9 mouse cellular contexts compared by ENCODE assay signal in genomic region chr15:99701640-99701998, GRCm38 (mm10). TPM values are rescaled to one million over a fixed set of nuclear protein-coding genes. Genes with fewer than 3 reads are reported as not detected.
DNase-seq lines count a peak whose midpoint lies in the region; ATAC-seq and TF ChIP-seq lines count a peak whose summit lies in the region.
"Not testable (repeated sequence)": the region's sequence is repeated elsewhere in the genome, so short reads cannot be mapped to it uniquely, and the experiment has no call there.
"Had no signal": no experiment of that assay in that cellular context is flagged by ENCODE, and none has a peak within 500 bp of the region (broad histone marks: within the 10 kb centered on the region; RNA-seq: fewer than 3 reads in every experiment).

No protein-coding gene starts in this region.

- H3K4me3 ChIP-seq in erythroblast, embryonic 14.5 days (replicated peaks) = peak overlapping the region; percentile 84
- peak overlapping the region; percentile 79 for H3K4me3 ChIP-seq in heart, embryonic 12.5 days
- H3K4me3 ChIP-seq in hindbrain, postnatal 0 days (ENCODE audit: low read length) = peak overlapping the region; percentile 94
- peak overlapping the region; percentile 74 for H3K4me3 ChIP-seq in limb, embryonic 11.5 days (ENCODE audit: low read depth, low read length)
- H3K4me3 ChIP-seq in lung, adult 2 months (replicated peaks; ENCODE audit: extremely low read depth, low read depth, low read length) = peak overlapping the region; percentile 56
- H3K4me3 ChIP-seq in midbrain, embryonic 16.5 days (ENCODE audit: low read depth, low read length) = peak overlapping the region; percentile 65
- peak overlapping the region; percentile 86 for H3K4me3 ChIP-seq in stomach, embryonic 16.5 days (replicated peaks; ENCODE audit: low read length)

- peak overlapping the region; percentile 67 for H3K4me2 ChIP-seq in heart, embryonic 12.5 days
- peak overlapping the region; percentile 67; the same call in 1 of the 2 replicates for H3K4me2 ChIP-seq in hindbrain, postnatal 0 days (ENCODE audit: low read depth, low read length)
- H3K4me2 ChIP-seq in limb, embryonic 11.5 days (ENCODE audit: low read depth, severe bottlenecking) = peak overlapping the region; percentile 18; the same call in 1 of the 2 replicates
- H3K4me2 ChIP-seq in midbrain, embryonic 16.5 days (ENCODE audit: low read length) = peak overlapping the region; percentile 42
- peak overlapping the region; percentile 59 for H3K4me2 ChIP-seq in stomach, embryonic 16.5 days (ENCODE audit: low read depth, low read length)

- H3K27ac ChIP-seq in heart, embryonic 12.5 days (ENCODE audit: poor library complexity, severe bottlenecking) = peak overlapping the region; percentile 96; the same call in 1 of the 2 replicates
- peak overlapping the region; percentile 95 for H3K27ac ChIP-seq in hindbrain, postnatal 0 days
- H3K27ac ChIP-seq in limb, embryonic 11.5 days (replicated peaks; ENCODE audit: low read depth, low read length) = peak overlapping the region; percentile 92; the same call in 1 of the 2 replicates
- peak overlapping the region; percentile 93 for H3K27ac ChIP-seq in midbrain, embryonic 16.5 days (ENCODE audit: low read length)
- peak overlapping the region; percentile 96 for H3K27ac ChIP-seq in stomach, embryonic 16.5 days (ENCODE audit: low read length)

- peak; percentile 9 for ATAC-seq in activated CD4-positive, CD25-positive, alpha-beta regulatory T cell, adult 4 months
- ATAC-seq in heart, embryonic 12.5 days (ENCODE audit: insufficient number of reproducible peaks, low FRiP score); hindbrain, postnatal 0 days; limb, embryonic 11.5 days (ENCODE audit: insufficient number of reproducible peaks, low FRiP score, low TSS enrichment, low read depth); stomach, embryonic 16.5 days (ENCODE audit: insufficient read depth, low FRiP score): not testable (repeated sequence)
- peak; percentile 1; the same call in 1 of the 2 replicates for ATAC-seq in midbrain, embryonic 16.5 days

- peak overlapping the region; percentile 90; the same call in 1 of the 2 replicates for H3K9ac ChIP-seq in heart, embryonic 12.5 days
- peak overlapping the region; percentile 96; the same call in 1 of the 2 replicates for H3K9ac ChIP-seq in hindbrain, postnatal 0 days (replicated peaks; ENCODE audit: low read length)
- not testable (repeated sequence) for H3K9ac ChIP-seq in limb, embryonic 11.5 days (ENCODE audit: low read length)
- peak overlapping the region; percentile 88 for H3K9ac ChIP-seq in midbrain, embryonic 16.5 days (ENCODE audit: low read depth, low read length)
- peak overlapping the region; percentile 99 for H3K9ac ChIP-seq in stomach, embryonic 16.5 days (ENCODE audit: low read length)

- not testable (repeated sequence) for H3K9me3 ChIP-seq in erythroblast, embryonic 14.5 days (ENCODE audit: control insufficient read depth, low read length); heart, embryonic 12.5 days (replicated peaks); hindbrain, postnatal 0 days (ENCODE audit: low read length); limb, embryonic 11.5 days (ENCODE audit: control insufficient read depth, low read length); midbrain, embryonic 16.5 days (replicated peaks; ENCODE audit: control insufficient read depth, low read length, poor library complexity, severe bottlenecking); stomach, embryonic 16.5 days (replicated peaks; ENCODE audit: control insufficient read depth, low read length)

- peaks cover 19% of the 10 kb centered on the region for H3K27me3 ChIP-seq in erythroblast, embryonic 14.5 days (ENCODE audit: control insufficient read depth)
- H3K27me3 ChIP-seq in heart, embryonic 12.5 days (replicated peaks) = peaks cover 19% of the 10 kb centered on the region
- not testable (repeated sequence) for H3K27me3 ChIP-seq in hindbrain, postnatal 0 days (ENCODE audit: insufficient read depth, low read length); limb, embryonic 11.5 days (ENCODE audit: control insufficient read depth, insufficient read depth, low read length); midbrain, embryonic 16.5 days (ENCODE audit: control insufficient read depth, insufficient read depth, low read depth, low read length); stomach, embryonic 16.5 days (ENCODE audit: control insufficient read depth, insufficient read depth, low read length)

- not testable (repeated sequence) for TF ChIP-seq CTCF in hindbrain, postnatal 0 days (IDR thresholded peaks at IDR 0.05; ENCODE audit: low read depth); lung, adult 2 months (IDR thresholded peaks at IDR 0.05; ENCODE audit: insufficient read depth, low read length)

- DNase-seq in hindbrain, postnatal 0 days (ENCODE audit: low spot score); limb, embryonic 11.5 days (ENCODE audit: low spot score); lung, adult 2 months: not testable (repeated sequence)

- TF ChIP-seq POLR2A in lung, adult 2 months (IDR thresholded peaks at IDR 0.05; ENCODE audit: borderline replicate concordance, extremely low read depth, low read depth, low read length) = not testable (repeated sequence)

- peaks cover 21% of the 10 kb centered on the region for H3K36me3 ChIP-seq in erythroblast, embryonic 14.5 days (ENCODE audit: control insufficient read depth)
- peaks cover 21% of the 10 kb centered on the region for H3K36me3 ChIP-seq in heart, embryonic 12.5 days
- peaks cover 19% of the 10 kb centered on the region for H3K36me3 ChIP-seq in hindbrain, postnatal 0 days (ENCODE audit: insufficient read depth, low read length)
- H3K36me3 ChIP-seq in limb, embryonic 11.5 days (ENCODE audit: control insufficient read depth, insufficient read depth, low read length) = peaks cover 10% of the 10 kb centered on the region
- H3K36me3 ChIP-seq in midbrain, embryonic 16.5 days (ENCODE audit: control insufficient read depth, insufficient read depth, low read length) = peaks cover 26% of the 10 kb centered on the region
- not testable (repeated sequence) for H3K36me3 ChIP-seq in stomach, embryonic 16.5 days (ENCODE audit: control insufficient read depth, insufficient read depth, low read length)

- WGBS in heart, embryonic 12.5 days = 42% methylated on average over 16 of the region's 16 CpGs
- 48% methylated on average over 16 of the region's 16 CpGs for WGBS in hindbrain, postnatal 0 days
- 50% methylated on average over 16 of the region's 16 CpGs for WGBS in limb, embryonic 11.5 days
- WGBS in lung, adult 2 months = 31% methylated on average over 16 of the region's 16 CpGs
- 52% methylated on average over 15 of the region's 16 CpGs for WGBS in midbrain, embryonic 16.5 days
- 41% methylated on average over 16 of the region's 16 CpGs for WGBS in stomach, embryonic 16.5 days

- H3K4me1 ChIP-seq in erythroblast, embryonic 14.5 days (ENCODE audit: control insufficient read depth) = peaks cover 36% of the 10 kb centered on the region
- peaks cover 48% of the 10 kb centered on the region for H3K4me1 ChIP-seq in heart, embryonic 12.5 days (replicated peaks)
- H3K4me1 ChIP-seq in hindbrain, postnatal 0 days (ENCODE audit: insufficient read depth, low read length) = peaks cover 14% of the 10 kb centered on the region; the same call in 1 of the 2 replicates
- H3K4me1 ChIP-seq in limb, embryonic 11.5 days (ENCODE audit: control insufficient read depth, insufficient read depth, low read length) = peaks cover 18% of the 10 kb centered on the region
- not testable (repeated sequence) for H3K4me1 ChIP-seq in lung, adult 2 months (ENCODE audit: control insufficient read depth, insufficient read depth, low read length)
- H3K4me1 ChIP-seq in midbrain, embryonic 16.5 days (ENCODE audit: control insufficient read depth, insufficient read depth, low read length) = peaks cover 24% of the 10 kb centered on the region
- H3K4me1 ChIP-seq in stomach, embryonic 16.5 days (ENCODE audit: control insufficient read depth, insufficient read depth, low read length) = peaks cover 23% of the 10 kb centered on the region

RNA-seq across cellular contexts. Expression of gene Smarcd1, which starts 0.3 kb away (rescaled TPM):
- polyA plus RNA-seq in activated CD4-positive, CD25-positive, alpha-beta regulatory T cell, adult 4 months (2017; shearing (Covaris generic)) = 10 to 100 TPM in 1 of 2 experiments, 1 to 10 TPM in 1; 8.6 to 10.8 TPM
- polyA plus RNA-seq in erythroblast, embryonic 14.5 days (2012) = 1.9 and 2.0 TPM in 2 replicates
- polyA plus RNA-seq in heart, embryonic 12.5 days (2016; fragmentation: Nextera tagmentation; extraction: Ambion mirVana) = 25.5 and 29.3 TPM in 2 replicates
- total RNA-seq in hindbrain, postnatal 0 days (2014; rRNA removed) = 74.0 and 89.4 TPM in 2 replicates
- polyA plus RNA-seq in hindbrain, postnatal 0 days (2015; fragmentation: Nextera tagmentation; extraction: Ambion mirVana) = 78.1 and 91.2 TPM in 2 replicates
- 80.6 and 83.8 TPM in 2 replicates for polyA plus RNA-seq in limb, embryonic 11.5 days (2014; fragmentation: Nextera tagmentation; extraction: Ambion mirVana)
- 30.1 and 38.0 TPM in 2 replicates for polyA plus RNA-seq in lung, adult 2 months (2012; rRNA removed)
- polyA plus RNA-seq in midbrain, embryonic 16.5 days (2015; fragmentation: Nextera tagmentation; extraction: Ambion mirVana) = 86.0 and 110 TPM in 2 replicates
- polyA plus RNA-seq in stomach, embryonic 16.5 days (2015; fragmentation: Nextera tagmentation; extraction: Ambion mirVana) = 17.0 and 20.9 TPM in 2 replicates

RNA-seq across cellular contexts. Expression of gene Gm17349, which starts 3.7 kb away (rescaled TPM):
- polyA plus RNA-seq in activated CD4-positive, CD25-positive, alpha-beta regulatory T cell, adult 4 months (2017; shearing (Covaris generic)) = not detected
- polyA plus RNA-seq in erythroblast, embryonic 14.5 days (2012) = 0.25 TPM in 1 of 2 replicates, not detected in the other
- polyA plus RNA-seq in heart, embryonic 12.5 days (2016; fragmentation: Nextera tagmentation; extraction: Ambion mirVana) = not detected in 2 replicates
- total RNA-seq in hindbrain, postnatal 0 days (2014; rRNA removed) = not detected in 2 replicates
- not detected in 2 replicates for polyA plus RNA-seq in hindbrain, postnatal 0 days (2015; fragmentation: Nextera tagmentation; extraction: Ambion mirVana)
- polyA plus RNA-seq in limb, embryonic 11.5 days (2014; fragmentation: Nextera tagmentation; extraction: Ambion mirVana) = not detected in 2 replicates
- polyA plus RNA-seq in lung, adult 2 months (2012; rRNA removed) = 1.0 TPM in 1 of 2 replicates, not detected in the other
- polyA plus RNA-seq in midbrain, embryonic 16.5 days (2015; fragmentation: Nextera tagmentation; extraction: Ambion mirVana) = not detected in 2 replicates
- polyA plus RNA-seq in stomach, embryonic 16.5 days (2015; fragmentation: Nextera tagmentation; extraction: Ambion mirVana) = not detected in 2 replicates
- polyA plus RNA-seq: brain, embryonic 14.5 days had no signal

RNA-seq across cellular contexts. Expression of gene Gpd1, which starts 15.7 kb away (rescaled TPM):
- under 1 TPM; 0.16 to 0.60 TPM for polyA plus RNA-seq in activated CD4-positive, CD25-positive, alpha-beta regulatory T cell, adult 4 months (2017; shearing (Covaris generic))
- 0.07 and 0.15 TPM in 2 replicates for polyA plus RNA-seq in erythroblast, embryonic 14.5 days (2012)
- polyA plus RNA-seq in heart, embryonic 12.5 days (2016; fragmentation: Nextera tagmentation; extraction: Ambion mirVana) = 0.77 and 1.1 TPM in 2 replicates
- 2.8 and 3.7 TPM in 2 replicates for total RNA-seq in hindbrain, postnatal 0 days (2014; rRNA removed)
- polyA plus RNA-seq in hindbrain, postnatal 0 days (2015; fragmentation: Nextera tagmentation; extraction: Ambion mirVana) = 2.5 TPM in 2 replicates
- 0.07 and 0.27 TPM in 2 replicates for polyA plus RNA-seq in limb, embryonic 11.5 days (2014; fragmentation: Nextera tagmentation; extraction: Ambion mirVana)
- polyA plus RNA-seq in lung, adult 2 months (2012; rRNA removed) = 55.2 and 114 TPM in 2 replicates
- polyA plus RNA-seq in midbrain, embryonic 16.5 days (2015; fragmentation: Nextera tagmentation; extraction: Ambion mirVana) = 1.4 and 1.7 TPM in 2 replicates
- polyA plus RNA-seq in stomach, embryonic 16.5 days (2015; fragmentation: Nextera tagmentation; extraction: Ambion mirVana) = 7.4 and 9.2 TPM in 2 replicates

RNA-seq across cellular contexts. Expression of gene Cox14, which starts 23.8 kb away (rescaled TPM):
- 100 to 1,000 TPM; 152 to 189 TPM for polyA plus RNA-seq in activated CD4-positive, CD25-positive, alpha-beta regulatory T cell, adult 4 months (2017; shearing (Covaris generic))
- 5.7 and 7.1 TPM in 2 replicates for polyA plus RNA-seq in erythroblast, embryonic 14.5 days (2012)
- polyA plus RNA-seq in heart, embryonic 12.5 days (2016; fragmentation: Nextera tagmentation; extraction: Ambion mirVana) = 168 and 170 TPM in 2 replicates
- total RNA-seq in hindbrain, postnatal 0 days (2014; rRNA removed) = 61.2 and 101 TPM in 2 replicates
- 201 and 202 TPM in 2 replicates for polyA plus RNA-seq in hindbrain, postnatal 0 days (2015; fragmentation: Nextera tagmentation; extraction: Ambion mirVana)
- 118 and 123 TPM in 2 replicates for polyA plus RNA-seq in limb, embryonic 11.5 days (2014; fragmentation: Nextera tagmentation; extraction: Ambion mirVana)
- polyA plus RNA-seq in lung, adult 2 months (2012; rRNA removed) = 168 and 205 TPM in 2 replicates
- 142 and 164 TPM in 2 replicates for polyA plus RNA-seq in midbrain, embryonic 16.5 days (2015; fragmentation: Nextera tagmentation; extraction: Ambion mirVana)
- 171 and 173 TPM in 2 replicates for polyA plus RNA-seq in stomach, embryonic 16.5 days (2015; fragmentation: Nextera tagmentation; extraction: Ambion mirVana)

RNA-seq across cellular contexts. Expression of gene Asic1, which starts 31.5 kb away (rescaled TPM):
- under 1 TPM; 0.22 to 0.32 TPM for polyA plus RNA-seq in activated CD4-positive, CD25-positive, alpha-beta regulatory T cell, adult 4 months (2017; shearing (Covaris generic))
- polyA plus RNA-seq in erythroblast, embryonic 14.5 days (2012) = not detected in 2 replicates
- 2.6 and 3.2 TPM in 2 replicates for polyA plus RNA-seq in heart, embryonic 12.5 days (2016; fragmentation: Nextera tagmentation; extraction: Ambion mirVana)
- 127 and 143 TPM in 2 replicates for total RNA-seq in hindbrain, postnatal 0 days (2014; rRNA removed)
- polyA plus RNA-seq in hindbrain, postnatal 0 days (2015; fragmentation: Nextera tagmentation; extraction: Ambion mirVana) = 32.0 and 37.1 TPM in 2 replicates
- polyA plus RNA-seq in limb, embryonic 11.5 days (2014; fragmentation: Nextera tagmentation; extraction: Ambion mirVana) = 0.57 and 0.64 TPM in 2 replicates
- polyA plus RNA-seq in lung, adult 2 months (2012; rRNA removed) = 0.18 and 0.19 TPM in 2 replicates
- polyA plus RNA-seq in midbrain, embryonic 16.5 days (2015; fragmentation: Nextera tagmentation; extraction: Ambion mirVana) = 47.9 and 53.9 TPM in 2 replicates
- polyA plus RNA-seq in stomach, embryonic 16.5 days (2015; fragmentation: Nextera tagmentation; extraction: Ambion mirVana) = 0.89 and 0.92 TPM in 2 replicates
